Mouse (Mus musculus): Measurements from ENCODE around the gene Adssl1.
A peak's percentile ranks its signal among the peaks of the same experiment; 100 is the strongest.

Gene Adssl1

GRCm38 (mm10) chr12:112677076-112677475 lies 57.2 kb downstream of the Adssl1 start:
- no peak for DNase-seq (ENCODE audit: low spot score)

- no peak for DNase-seq (ENCODE audit: low spot score)
These were observed 58.2 kb downstream of the Adssl1 start for GRCm38 (mm10) chr12:112677943-112678554.

GRCm38 (mm10) chr12:112678555-112679026 lies 58.7 kb downstream of the Adssl1 start, which contains the start of gene Zbtb42:
Zbtb42 (plus strand) TSS chr12:112678828.
- DNase-seq (ENCODE audit: low spot score): peak; percentile 81

- DNase-seq (ENCODE audit: low spot score): peak; percentile 47
These were observed 59.5 kb downstream of the Adssl1 start for GRCm38 (mm10) chr12:112679027-112679996.

- no peak for DNase-seq (ENCODE audit: low spot score)
These were observed 63.5 kb downstream of the Adssl1 start for GRCm38 (mm10) chr12:112683351-112683750.

GRCm38 (mm10) chr12:112688458-112688857 lies 68.6 kb downstream of the Adssl1 start:
- DNase-seq (ENCODE audit: low spot score): no peak
